Mouse (Mus musculus) heart, adult 2 months (tissue): ENCODE results near the gene St3gal5.

Experiments used
- CTCF ChIP-seq: fragments of 200-600 bp; IDR thresholded peaks from 2 replicates; pipeline ENCODE4 v1.8.1; 2022; ENCODE audit warnings: antibody characterized with exemption, mild to moderate bottlenecking, moderate library complexity
- EP300 ChIP-seq: fragments of 200-500 bp; IDR thresholded peaks from 2 replicates; pipeline ENCODE4 v1.6.1; 2011; ENCODE audit warnings: low read depth, low read length, control low read depth; ENCODE audit not compliant: insufficient read depth
- POLR2A ChIP-seq: fragments of 200-500 bp; IDR thresholded peaks from 2 replicates; pipeline ENCODE4 v1.6.1; 2011; ENCODE audit warnings: mild to moderate bottlenecking, low read depth, low read length, control low read depth; ENCODE audit not compliant: insufficient read depth

DNA sequence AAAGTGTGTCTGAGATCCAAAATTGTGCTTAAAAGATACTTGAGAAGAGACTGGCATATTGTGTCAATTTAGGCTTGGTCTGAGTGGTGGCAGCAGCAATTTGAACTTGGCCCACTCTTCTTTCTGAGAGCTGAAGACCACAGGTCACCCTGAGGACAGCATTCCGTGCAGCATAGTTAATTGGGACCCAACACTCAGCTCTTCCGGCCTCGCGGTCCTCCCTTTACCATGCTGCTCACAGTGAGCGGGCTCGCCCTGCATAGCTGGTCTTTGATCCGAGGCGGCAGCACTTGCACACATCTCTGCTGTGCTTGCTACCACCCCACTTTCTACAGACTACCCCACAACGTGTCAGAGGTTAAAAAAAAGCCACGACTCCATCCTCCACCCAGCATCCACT lies 39.2 kb downstream of the St3gal5 start:
- TF ChIP-seq EP300 (no peak), CTCF (no peak), POLR2A (no peak)
